Mouse (Mus musculus) liver, postnatal 0 days (tissue): ENCODE results near the gene Apoh.

Experiments used
- CTCF ChIP-seq: sonication (generic); IDR thresholded peaks from 2 replicates; pipeline ENCODE4 v1.5.1; 2016; ENCODE audit warnings: antibody characterized with exemption, low read depth
- EP300 ChIP-seq: IDR thresholded peaks from 2 replicates; pipeline ENCODE4 v1.6.1; 2016; ENCODE audit warnings: antibody characterized with exemption, low read depth, mild to moderate bottlenecking

- no peak for TF ChIP-seq CTCF
- TF ChIP-seq EP300 = no peak
Observed at GRCm38 (mm10) chr11:108340293-108340692, 2.9 kb upstream of the Apoh start.
